Mouse (Mus musculus) CD4-positive, CD25-positive, alpha-beta regulatory T cell, adult 9 weeks (primary cell): Measurements from ENCODE around the gene Fam160a2. TPM values are rescaled to one million over a fixed set of nuclear protein-coding genes. Genes with fewer than 3 reads are reported as not detected.

ENCODE experiments used
- polyA plus RNA-seq: library from polyadenylated mRNA; unstranded; fragments of 100-300 nt; shearing (Covaris generic); gene quantifications from one replicate; pipeline ENCODE4 v1.2.1, GENCODE M21; 2017

Gene Fam160a2
- polyA plus RNA-seq: 26.9 TPM

GRCm38 (mm10) chr7:105399935-105400624, at the start of gene Fam160a2:
TSS of gene Fam160a2 (minus strand) at chr7:105400054.

GRCm38 (mm10) chr7:105425424-105426043, 25.7 kb upstream of the Fam160a2 start, which contains the start of gene Cckbr:
TSS of gene Cckbr (plus strand) at chr7:105425731.

GRCm38 (mm10) chr7:105404268-105404667, 4.4 kb upstream of the Fam160a2 start, which contains the start of gene Cnga4:
TSS of gene Cnga4 (plus strand) at chr7:105404568.

GRCm38 (mm10) chr7:105374866-105375265, 25.0 kb downstream of the Fam160a2 start, which contains the start of gene Gm5901:
TSS of gene Gm5901 (plus strand) at chr7:105375038.

GRCm38 (mm10) chr7:105367930-105368329, 31.9 kb downstream of the Fam160a2 start, which contains the start of gene Olfr692:
TSS of gene Olfr692 (plus strand) at chr7:105368230.

GRCm38 (mm10) chr7:105342170-105342569, 57.7 kb downstream of the Fam160a2 start, which contains the start of gene Olfr691:
TSS of gene Olfr691 (minus strand) at chr7:105342270.

GRCm38 (mm10) chr7:105334004-105334403, 65.8 kb downstream of the Fam160a2 start, which contains the start of gene Olfr690:
TSS of gene Olfr690 (minus strand) at chr7:105334104.

Other genes with a start within 250 kb of the Fam160a2 start
- gene Olfr684, start 236.4 kb downstream of the Fam160a2 start, polyA plus RNA-seq: not detected
- gene Olfr685, start 214.0 kb downstream of the Fam160a2 start, polyA plus RNA-seq: not detected
- not detected for gene Olfr686, start 192.6 kb downstream of the Fam160a2 start, polyA plus RNA-seq
- not detected for gene Olfr688, start 112.0 kb downstream of the Fam160a2 start, polyA plus RNA-seq
- 0.09 TPM for gene Olfr689, start 88.9 kb downstream of the Fam160a2 start, polyA plus RNA-seq
- gene Olfr690, start 66.0 kb downstream of the Fam160a2 start, polyA plus RNA-seq: not detected
- gene Olfr691, start 57.8 kb downstream of the Fam160a2 start, polyA plus RNA-seq: not detected
- not detected for gene Olfr692, start 31.8 kb downstream of the Fam160a2 start, polyA plus RNA-seq
- gene Gm5901, start 25.0 kb downstream of the Fam160a2 start, polyA plus RNA-seq: not detected
- gene Cnga4, start 4.5 kb upstream of the Fam160a2 start, polyA plus RNA-seq: not detected
- gene Cckbr, start 25.7 kb upstream of the Fam160a2 start, polyA plus RNA-seq: not detected
- not detected for gene Cavin3, start 82.2 kb upstream of the Fam160a2 start, polyA plus RNA-seq
- 47.9 TPM for gene Smpd1, start 154.3 kb upstream of the Fam160a2 start, polyA plus RNA-seq
- 5.6 TPM for gene Apbb1, start 181.6 kb upstream of the Fam160a2 start, polyA plus RNA-seq
- not detected for gene Hpx, start 200.1 kb upstream of the Fam160a2 start, polyA plus RNA-seq
- gene Trim3, start 233.5 kb upstream of the Fam160a2 start, polyA plus RNA-seq: 2.1 TPM
- gene Timm10b, start 240.0 kb upstream of the Fam160a2 start, polyA plus RNA-seq: 255 TPM
- 35.3 TPM for gene Arfip2, start 240.4 kb upstream of the Fam160a2 start, polyA plus RNA-seq
- gene Gm45799, start 240.5 kb upstream of the Fam160a2 start, polyA plus RNA-seq: 14.3 TPM